Comparison of ENCODE assay signal across 8 mouse cellular contexts in genomic region chr9:102840792-102841778, GRCm38 (mm10). TPM values are rescaled to one million over a fixed set of nuclear protein-coding genes. Genes with fewer than 3 reads are reported as not detected.
DNase-seq lines count a peak whose midpoint lies in the region; ATAC-seq and TF ChIP-seq lines count a peak whose summit lies in the region.

No protein-coding gene starts in this region.

- TF ChIP-seq CTCF in heart, adult 2 months (IDR thresholded peaks at IDR 0.05): no peak
- TF ChIP-seq CTCF in thymus, adult 2 months (IDR thresholded peaks at IDR 0.05; ENCODE audit: borderline replicate concordance, control insufficient read depth, extremely low read depth, insufficient read depth, low read length, poor library complexity): no peak

- H3K9ac ChIP-seq in heart, adult 2 months (ENCODE audit: low read depth, low read length): no peak overlapping the region
- peak overlapping the region; percentile 31; the same call in 1 of the 2 replicates for H3K9ac ChIP-seq in limb, embryonic 12.5 days (replicated peaks)

- no peak for TF ChIP-seq POLR2A in heart, adult 2 months (IDR thresholded peaks at IDR 0.05; ENCODE audit: insufficient read depth, low read depth, low read length)
- no peak for TF ChIP-seq POLR2A in myocyte (IDR thresholded peaks at IDR 0.05; ENCODE audit: insufficient read length, low read depth)
- TF ChIP-seq POLR2A in thymus, adult 2 months (IDR thresholded peaks at IDR 0.05; ENCODE audit: control insufficient read depth, extremely low read depth, insufficient read depth, low read length, poor library complexity): no peak

- ATAC-seq in limb, embryonic 12.5 days (ENCODE audit: insufficient number of reproducible peaks, insufficient read depth, low FRiP score, low TSS enrichment, low read depth): no peak

- peak overlapping the region; percentile 35 for H3K4me2 ChIP-seq in limb, embryonic 12.5 days
- H3K4me2 ChIP-seq in myocyte (ENCODE audit: low read depth): peak overlapping the region; percentile 74

- H3K27me3 ChIP-seq in heart, adult 2 months (ENCODE audit: control insufficient read depth, insufficient read depth, low read length): no peaks in the 10 kb centered on the region
- H3K27me3 ChIP-seq in embryonic facial prominence, embryonic 10.5 days (replicated peaks; ENCODE audit: low read depth, poor library complexity, severe bottlenecking): no peaks in the 10 kb centered on the region
- no peaks in the 10 kb centered on the region for H3K27me3 ChIP-seq in limb, embryonic 12.5 days
- H3K27me3 ChIP-seq in myocyte (ENCODE audit: control insufficient read depth, insufficient read depth, insufficient read length): no peaks in the 10 kb centered on the region
- no peaks in the 10 kb centered on the region; the same call in 1 of the 2 replicates for H3K27me3 ChIP-seq in thymus, adult 2 months (ENCODE audit: control insufficient read depth, insufficient read depth, low read length)

- H3K4me3 ChIP-seq in heart, adult 2 months: no peak overlapping the region
- peak overlapping the region; percentile 21; the same call in 1 of the 2 replicates for H3K4me3 ChIP-seq in embryonic facial prominence, embryonic 10.5 days
- 0 out of 2 replicates have a peak overlapping the region, but pooled peaks have one; percentile 8 for H3K4me3 ChIP-seq in limb, embryonic 12.5 days (replicated peaks)
- no peak overlapping the region for H3K4me3 ChIP-seq in myocyte
- H3K4me3 ChIP-seq in thymus, adult 2 months (ENCODE audit: control insufficient read depth, insufficient read depth, low read length): no peak overlapping the region

- no peaks in the 10 kb centered on the region for H3K36me3 ChIP-seq in heart, adult 2 months (ENCODE audit: control insufficient read depth, insufficient read depth, low read length)
- no peaks in the 10 kb centered on the region for H3K36me3 ChIP-seq in embryonic facial prominence, embryonic 10.5 days (replicated peaks)
- no peaks in the 10 kb centered on the region for H3K36me3 ChIP-seq in limb, embryonic 12.5 days
- no peaks in the 10 kb centered on the region for H3K36me3 ChIP-seq in myocyte (ENCODE audit: control insufficient read depth, insufficient read depth)
- no peaks in the 10 kb centered on the region for H3K36me3 ChIP-seq in thymus, adult 2 months (ENCODE audit: control insufficient read depth, insufficient read depth, low read length)

- no peak overlapping the region for H3ac ChIP-seq in myocyte (ENCODE audit: control insufficient read depth, insufficient read length)

- 22% methylated on average over 16 of the region's 16 CpGs for WGBS in heart, adult 2 months
- 26% methylated on average over 16 of the region's 16 CpGs for WGBS in embryonic facial prominence, embryonic 10.5 days
- 15% methylated on average over 16 of the region's 16 CpGs for WGBS in limb, embryonic 12.5 days
- WGBS in thymus, adult 2 months: 47% methylated on average over 16 of the region's 16 CpGs

- H3K79me2 ChIP-seq in heart, adult 2 months (replicated peaks; ENCODE audit: control insufficient read depth, insufficient read depth, low read length): peaks cover 4% of the 10 kb centered on the region; the same call in 1 of the 2 replicates
- peaks cover 77% of the 10 kb centered on the region for H3K79me2 ChIP-seq in myocyte (ENCODE audit: control insufficient read depth, insufficient read depth)

- intact Hi-C loops in heart, adult 2 months (cut with DNase I): no loop called here
- intact Hi-C loops in heart, postnatal 14 days (cut with DNase I): no loop called here

- no peaks in the 10 kb centered on the region for H3K9me3 ChIP-seq in embryonic facial prominence, embryonic 10.5 days
- no peaks in the 10 kb centered on the region for H3K9me3 ChIP-seq in limb, embryonic 12.5 days

- H3K4me1 ChIP-seq in heart, adult 2 months (ENCODE audit: control insufficient read depth, insufficient read depth, low read length): peaks cover 11% of the 10 kb centered on the region
- peaks cover 81% of the 10 kb centered on the region for H3K4me1 ChIP-seq in embryonic facial prominence, embryonic 10.5 days
- peaks cover 84% of the 10 kb centered on the region for H3K4me1 ChIP-seq in limb, embryonic 12.5 days (replicated peaks)
- no peaks in the 10 kb centered on the region for H3K4me1 ChIP-seq in thymus, adult 2 months (replicated peaks; ENCODE audit: control insufficient read depth, insufficient read depth, low read length)

- TF ChIP-seq EP300 in heart, adult 2 months (IDR thresholded peaks at IDR 0.05; ENCODE audit: insufficient read depth, low read depth, low read length): no peak

- peak; percentile 57 to 61 for DNase-seq in heart, adult 2 months
- DNase-seq in heart, adult 9 months (ENCODE audit: low spot score in 2 of 2): no peak
- peak; percentile 28 for DNase-seq in embryonic facial prominence, embryonic 10.5 days (ENCODE audit: low spot score)
- peak; percentile 50 to 52 for DNase-seq in heart, postnatal 14 days
- DNase-seq in urinary bladder, adult 2 months (ENCODE audit: low spot score): no peak
- no peak for DNase-seq in thymus, adult 2 months

- no peak overlapping the region; the same call in 1 of the 2 replicates for H3K27ac ChIP-seq in heart, adult 2 months
- H3K27ac ChIP-seq in embryonic facial prominence, embryonic 10.5 days (replicated peaks): peak overlapping the region; percentile 35; the same call in 1 of the 2 replicates
- H3K27ac ChIP-seq in limb, embryonic 12.5 days: peak overlapping the region; percentile 64
- no peak overlapping the region for H3K27ac ChIP-seq in thymus, adult 2 months (ENCODE audit: control insufficient read depth, insufficient read depth, low read length)

TF ChIP-seq in myocyte, 11 proteins besides CTCF, POLR2A, EP300 and RAD21:
- TF ChIP-seq E2F4 (IDR thresholded peaks at IDR 0.05; ENCODE audit: insufficient read depth): no peak
- TF ChIP-seq MYOD1 (IDR thresholded peaks at IDR 0.05; ENCODE audit: control insufficient read depth in 1 of 3, insufficient read length in 2 of 3, low read depth in 2 of 3): peak in 1 of 3 experiments; percentile 0
TF ChIP-seq in myocyte: peak in this region for 1.

RNA-seq across cellular contexts. Expression of gene Ryk, which starts 6.4 kb away (rescaled TPM):
- 10 to 100 TPM; 38.1 to 39.7 TPM for total RNA-seq in heart, adult 2 months (2021)
- 31.5 and 45.1 TPM in 2 replicates for polyA plus RNA-seq in heart, adult 2 months (2012; rRNA removed)
- polyA plus RNA-seq in embryonic facial prominence, embryonic 10.5 days (2016; fragmentation: Nextera tagmentation; extraction: Ambion mirVana): 15.8 and 15.9 TPM in 2 replicates
- total RNA-seq in heart, postnatal 14 days (2021): 10 to 100 TPM; 40.2 to 42.6 TPM
- polyA plus RNA-seq in limb, embryonic 12.5 days (2016; fragmentation: Nextera tagmentation; extraction: Ambion mirVana): 23.6 and 26.3 TPM in 2 replicates
- 68.9 TPM for polyA plus RNA-seq in myocyte (2012; fragmentation: generic; extraction: Trizol)
- polyA plus RNA-seq in urinary bladder, adult 2 months (2012; rRNA removed): 69.2 and 78.7 TPM in 2 replicates
- polyA plus RNA-seq in thymus, adult 2 months (2012; rRNA removed): 6.8 and 10.7 TPM in 2 replicates

Comparison
In these comparisons a context has a peak if more than half of its experiments do, and no peak if none do; other contexts are left out.
1. DNase-seq: peak in heart, adult 2 months (2 of 2), embryonic facial prominence, embryonic 10.5 days (single experiment) and heart, postnatal 14 days (2 of 2); none in heart, adult 9 months (0 of 2), urinary bladder, adult 2 months (single experiment) and thymus, adult 2 months (single experiment).
2. H3K27ac ChIP-seq: peak in embryonic facial prominence, embryonic 10.5 days (single experiment) and limb, embryonic 12.5 days (single experiment); none in heart, adult 2 months (single experiment) and thymus, adult 2 months (single experiment).
3. H3K4me3 ChIP-seq: peak in embryonic facial prominence, embryonic 10.5 days (single experiment) and limb, embryonic 12.5 days (single experiment); none in heart, adult 2 months (single experiment), myocyte (single experiment) and thymus, adult 2 months (single experiment).